Mouse (Mus musculus) brown adipose tissue, adult 24 weeks (tissue): ENCODE results near the gene Gm20388. TPM values are rescaled to one million over a fixed set of nuclear protein-coding genes. Genes with fewer than 3 reads are reported as not detected.

ENCODE experiments used
- H3K27ac ChIP-seq: fragments of 200-500 bp; replicated peaks from 2 replicates; pipeline ENCODE4 v1.5.1; 2012; ENCODE audit warnings: low read depth, mild to moderate bottlenecking, low read length
- H3K4me1 ChIP-seq: fragments of 200-500 bp; 2 replicates; pipeline ENCODE4 v1.6.1; 2012; ENCODE audit warnings: low read length, mixed read lengths; ENCODE audit not compliant: control insufficient read depth, insufficient read depth, insufficient read length
- H3K4me3 ChIP-seq: fragments of 200-500 bp; 2 replicates; pipeline ENCODE4 v1.5.1; 2012; ENCODE audit warnings: low read depth, mild to moderate bottlenecking, low read length, moderate library complexity; ENCODE audit not compliant: insufficient read depth
- polyA plus RNA-seq: library from polyadenylated mRNA; stranded (reverse); fragments of >200 nt; gene quantifications from 2 replicates; pipeline ENCODE4 v1.2.4, GENCODE M21; 2012; ENCODE audit not compliant: missing spikeins, insufficient read depth, insufficient read length

Gm20388 gene
- polyA plus RNA-seq, 1 experiment: 44.7 TPM

DNA sequence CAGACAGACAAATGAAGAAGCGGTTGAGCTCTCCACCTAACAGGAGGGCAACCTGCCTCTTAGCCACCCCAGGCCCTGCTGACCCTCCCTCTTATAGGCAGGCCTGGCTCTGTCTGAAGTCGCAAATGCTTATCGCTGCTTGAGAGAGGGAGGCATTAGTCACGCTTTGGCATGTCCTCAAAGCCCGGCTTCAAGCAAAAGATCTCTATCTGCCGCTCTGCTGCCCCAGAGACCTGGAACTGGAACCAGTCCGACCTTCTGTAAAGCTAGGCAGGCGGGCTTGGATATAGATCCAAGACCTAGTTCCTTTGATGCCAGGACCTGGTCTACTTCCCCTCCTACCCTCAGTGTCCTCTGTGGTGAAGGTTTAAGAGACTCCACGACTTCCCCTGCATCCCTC, 161.6 kb downstream of the Gm20388 start:
- H3K4me1 ChIP-seq: no peaks in the 10 kb centered on the region
- no peak overlapping the region for H3K27ac ChIP-seq
- H3K4me3 ChIP-seq: no peak overlapping the region

DNA sequence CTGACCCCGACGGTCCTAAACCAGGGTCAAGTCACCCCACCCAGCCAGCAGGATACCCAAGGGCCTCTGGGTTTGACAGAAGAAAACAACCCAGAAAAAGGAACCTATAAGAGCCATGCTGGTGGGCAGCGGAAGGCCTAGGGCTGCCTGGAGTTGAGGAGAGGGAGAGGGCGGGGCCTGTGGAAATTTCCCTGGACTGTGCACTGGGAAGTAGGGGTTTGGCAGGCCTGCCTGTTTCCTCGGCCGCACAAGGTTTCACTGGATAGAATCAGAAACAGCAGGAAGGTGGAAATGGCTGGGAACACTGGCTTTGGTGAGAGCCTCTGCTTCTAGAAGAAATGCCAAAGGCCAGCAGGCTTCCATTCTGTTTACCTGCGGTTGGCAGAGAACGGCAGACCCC, 162.2 kb downstream of the Gm20388 start:
- no peak overlapping the region for H3K4me3 ChIP-seq
- no peak overlapping the region for H3K27ac ChIP-seq

DNA sequence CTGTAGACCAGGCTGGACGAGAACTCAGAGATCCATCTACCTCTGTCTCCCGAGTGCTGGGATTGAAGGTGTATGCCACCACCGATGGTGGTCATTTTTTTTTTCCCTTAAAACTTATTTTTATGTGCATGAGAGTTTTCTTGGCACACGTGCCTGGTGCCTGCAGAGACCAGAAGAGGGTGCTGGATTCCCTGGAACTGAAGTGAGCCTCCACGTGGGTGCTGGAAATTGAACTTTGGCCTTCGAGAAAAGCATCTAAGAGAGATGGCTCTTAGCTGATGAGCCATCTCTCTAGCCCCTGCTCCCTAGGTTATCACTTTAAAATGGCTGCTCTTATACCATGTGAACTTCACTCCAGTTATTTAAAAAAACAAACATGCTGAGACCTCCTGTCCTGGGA, 163.9 kb downstream of the Gm20388 start:
- Histone ChIP-seq H3K4me1 (no peaks in the 10 kb centered on the region), H3K4me3 (no peak overlapping the region), H3K27ac (no peak overlapping the region)

More for the DNA sequence above, 162.2 kb downstream of the Gm20388 start:
- no peaks in the 10 kb centered on the region for H3K4me1 ChIP-seq

DNA sequence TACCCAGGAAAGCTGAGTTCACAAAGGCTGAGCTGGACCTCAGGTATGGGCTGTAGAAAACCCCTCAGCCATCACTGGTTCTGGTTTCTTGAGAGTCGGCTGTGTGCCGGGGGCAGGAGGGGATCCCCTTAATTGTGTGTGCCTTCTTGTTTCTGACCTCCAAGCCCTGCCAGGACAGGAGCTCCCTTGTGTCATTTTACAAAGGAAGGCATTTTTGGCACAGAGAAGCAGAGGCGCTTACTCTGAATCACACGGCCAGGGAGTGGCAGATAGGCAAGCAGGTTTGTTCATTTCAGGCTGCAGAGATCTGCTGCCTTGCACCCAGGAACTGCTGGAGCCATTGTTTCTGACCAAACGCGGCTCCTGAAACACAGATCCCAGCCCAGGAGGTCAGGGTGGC, 164.7 kb downstream of the Gm20388 start:
- no peaks in the 10 kb centered on the region for H3K4me1 ChIP-seq
- H3K4me3 ChIP-seq: no peak overlapping the region
- H3K27ac ChIP-seq: no peak overlapping the region

DNA sequence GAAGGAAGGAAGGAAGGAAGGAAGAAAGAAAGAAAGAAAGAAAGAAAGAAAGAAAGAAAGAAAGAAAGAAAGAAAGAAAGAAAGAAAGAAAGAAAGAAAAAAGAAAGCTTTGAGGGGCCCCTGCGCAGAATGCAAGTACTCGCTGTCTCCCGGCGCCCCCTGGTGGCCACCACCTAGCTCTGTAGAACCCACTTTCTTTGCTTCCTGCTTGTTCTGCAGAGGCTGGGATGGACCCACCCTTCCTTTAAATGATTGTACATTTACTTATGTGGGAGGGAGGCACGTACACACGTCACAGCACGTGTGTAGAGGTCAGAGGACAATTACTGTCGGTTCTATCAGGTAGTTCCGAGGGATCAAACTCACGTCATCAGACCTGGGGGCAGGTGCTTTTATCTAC, 167.4 kb downstream of the Gm20388 start:
- Histone ChIP-seq H3K4me3 (no peak overlapping the region), H3K4me1 (no peaks in the 10 kb centered on the region), H3K27ac (no peak overlapping the region)

DNA sequence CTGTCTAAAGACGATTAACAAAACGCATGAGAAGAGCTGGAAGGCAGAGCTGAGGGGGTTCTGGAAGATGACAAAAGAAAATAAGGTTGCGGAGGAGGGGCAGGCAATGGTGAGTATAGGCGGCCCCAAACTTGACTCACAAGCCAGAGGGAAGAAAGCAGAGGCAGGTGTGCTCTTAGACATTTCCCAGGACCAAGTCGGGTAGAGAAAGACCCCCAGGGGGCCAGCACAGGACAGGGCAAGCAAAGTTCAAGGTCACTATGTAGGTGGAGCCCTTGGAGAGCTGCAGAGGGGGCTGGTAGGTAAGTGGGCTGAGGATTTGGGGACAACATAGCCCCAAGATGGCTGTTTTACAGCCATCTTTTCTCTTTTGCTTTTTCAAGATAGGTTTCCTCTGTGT, 168.7 kb downstream of the Gm20388 start:
- H3K4me3 ChIP-seq: no peak overlapping the region
- no peaks in the 10 kb centered on the region for H3K4me1 ChIP-seq
- no peak overlapping the region for H3K27ac ChIP-seq

DNA sequence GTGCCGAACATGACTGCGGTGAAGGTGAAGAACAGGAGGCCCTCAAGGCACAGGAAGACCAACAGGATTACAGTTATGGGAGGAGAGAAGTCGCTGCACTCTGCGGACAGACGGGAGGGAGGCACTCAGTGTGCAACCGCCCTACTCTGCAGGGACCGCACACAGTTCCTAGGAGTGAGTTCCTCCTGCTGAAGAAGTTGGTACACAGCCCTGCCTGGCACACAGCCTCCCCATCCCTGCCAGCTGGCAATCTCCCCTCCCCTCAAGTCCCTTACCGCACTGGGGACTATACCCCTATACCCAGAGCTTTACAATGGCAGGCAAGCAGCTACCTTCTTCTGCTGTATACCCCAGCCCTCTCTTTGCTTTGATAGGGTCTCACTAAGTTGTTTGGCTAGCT, 172.6 kb downstream of the Gm20388 start:
- H3K4me1 ChIP-seq: no peaks in the 10 kb centered on the region
- H3K4me3 ChIP-seq: no peak overlapping the region
- H3K27ac ChIP-seq: no peak overlapping the region

DNA sequence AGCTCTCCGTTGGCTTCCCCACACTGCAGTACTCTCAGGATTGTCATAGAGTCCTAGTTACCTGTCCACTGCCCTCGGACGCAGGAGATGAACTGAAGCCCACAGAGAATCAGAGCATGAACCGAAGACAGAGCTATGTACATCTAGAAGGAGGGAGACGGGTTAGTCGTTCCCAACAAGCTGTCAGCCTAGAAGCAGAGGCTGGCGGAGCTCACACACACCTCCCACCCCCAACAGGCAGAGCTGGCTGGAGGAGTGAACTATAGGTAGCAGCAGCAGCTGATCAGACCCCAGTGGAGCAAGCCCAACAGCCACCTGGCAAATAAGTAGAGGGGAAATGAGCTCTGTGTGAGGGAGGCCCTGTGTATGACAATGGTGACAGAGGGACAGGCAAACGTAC, 174.1 kb downstream of the Gm20388 start:
- no peak overlapping the region for H3K4me3 ChIP-seq
- no peak overlapping the region for H3K27ac ChIP-seq
- no peaks in the 10 kb centered on the region for H3K4me1 ChIP-seq

DNA sequence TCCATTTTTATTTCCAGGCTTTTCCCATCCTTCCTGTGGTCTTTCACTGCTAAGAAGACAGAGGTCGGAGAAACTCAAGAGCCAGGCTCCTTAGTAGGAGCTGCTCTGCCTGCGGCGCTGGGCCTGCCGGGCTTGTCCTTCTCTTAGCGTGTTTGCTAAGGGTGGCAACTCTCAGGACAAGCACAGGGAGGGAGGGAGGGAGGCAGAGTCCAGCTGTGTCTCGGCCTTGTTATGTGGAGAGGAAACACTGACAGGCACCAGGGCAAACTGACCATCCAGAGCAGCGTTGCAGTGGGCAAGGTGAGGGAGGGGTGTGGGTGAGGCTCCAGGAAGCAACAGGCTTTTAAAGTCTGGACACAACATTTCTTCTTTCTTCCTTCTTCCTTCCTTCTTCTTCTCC, 178.9 kb downstream of the Gm20388 start:
- Histone ChIP-seq H3K4me1 (peaks cover 3% of the 10 kb centered on the region), H3K4me3 (no peak overlapping the region), H3K27ac (no peak overlapping the region)

DNA sequence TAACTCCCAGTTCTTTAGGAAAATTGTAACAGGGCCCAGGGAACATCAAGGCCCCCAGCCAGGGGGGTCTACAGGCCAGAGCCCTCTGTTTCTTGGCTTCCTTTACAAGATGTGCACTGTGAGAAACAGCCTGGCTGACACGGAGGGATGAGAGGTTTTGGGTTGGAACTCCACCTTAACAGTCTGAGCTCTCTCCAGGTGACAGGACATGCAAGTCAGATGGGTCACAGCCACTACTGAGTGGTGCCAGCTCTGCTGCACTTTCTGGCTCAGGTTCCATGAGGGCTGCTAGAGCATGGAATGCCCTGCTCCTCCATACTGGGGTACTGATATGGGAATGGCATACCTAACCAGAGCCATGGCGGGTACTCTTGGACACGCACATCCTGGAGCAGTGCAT, 180.4 kb downstream of the Gm20388 start:
- Histone ChIP-seq H3K4me3 (no peak overlapping the region), H3K27ac (no peak overlapping the region)

DNA sequence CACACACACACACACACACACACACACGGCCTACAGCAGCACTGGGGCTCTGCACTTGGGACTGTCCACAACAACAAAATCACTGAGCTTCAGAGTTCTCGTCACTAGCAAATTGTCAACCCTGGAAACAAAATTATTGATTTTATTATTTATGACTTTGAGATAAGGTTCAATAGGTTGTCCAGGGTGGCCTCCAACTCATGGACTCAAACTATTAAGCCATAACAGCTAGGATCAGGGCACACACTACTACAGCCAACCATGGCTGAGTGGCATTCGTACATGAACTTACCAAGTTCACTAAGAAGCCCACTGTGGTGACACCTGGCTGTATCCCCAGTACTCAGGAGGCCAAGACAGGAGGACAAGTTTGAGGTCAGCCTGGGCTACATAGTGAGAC, 182.5 kb downstream of the Gm20388 start:
- Histone ChIP-seq H3K4me1 (peaks cover 22% of the 10 kb centered on the region), H3K27ac (no peak overlapping the region), H3K4me3 (no peak overlapping the region)

More for the DNA sequence above, 180.4 kb downstream of the Gm20388 start:
- peaks cover 17% of the 10 kb centered on the region for H3K4me1 ChIP-seq

DNA sequence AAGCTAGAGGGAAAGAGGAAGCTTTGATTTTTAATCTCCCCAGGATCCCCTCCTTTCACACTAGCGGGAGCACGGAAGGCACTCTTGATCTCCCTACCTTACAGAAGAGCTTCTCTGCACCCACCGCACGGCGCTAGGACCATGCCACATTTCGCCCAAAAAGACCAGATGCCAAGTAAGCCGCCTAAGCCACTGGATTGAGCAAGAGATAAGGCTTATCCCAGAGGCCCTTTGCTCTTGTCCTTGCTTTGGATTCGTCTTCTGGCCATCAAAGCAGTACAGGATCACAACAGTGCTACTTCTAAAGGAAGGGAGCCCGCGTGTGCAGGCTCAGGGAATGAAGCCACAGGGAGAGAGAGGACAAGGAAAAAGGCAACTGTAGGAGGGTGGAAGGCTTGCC, 184.2 kb downstream of the Gm20388 start:
- Histone ChIP-seq H3K4me3 (no peak overlapping the region), H3K27ac (no peak overlapping the region), H3K4me1 (peaks cover 27% of the 10 kb centered on the region)

DNA sequence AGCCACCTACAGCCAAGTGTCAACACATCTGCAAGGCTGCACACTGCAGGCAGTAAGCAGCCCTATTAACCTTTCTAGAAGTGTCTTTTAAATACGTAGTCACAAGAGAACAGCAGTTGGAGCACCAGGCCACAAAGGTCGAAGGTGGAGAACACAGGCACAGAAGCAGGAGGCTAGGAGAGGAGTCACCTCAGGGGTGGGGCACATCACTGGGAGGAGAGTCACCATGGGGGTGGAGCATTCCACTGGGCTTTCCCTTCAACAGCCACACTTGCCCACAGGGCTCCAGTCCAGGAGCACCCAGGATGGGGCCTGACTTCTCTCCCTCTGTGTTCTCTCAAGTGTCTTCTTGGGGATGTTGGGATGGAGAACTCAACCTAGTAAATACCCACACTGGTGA, 185.8 kb downstream of the Gm20388 start:
- Histone ChIP-seq H3K4me1 (peaks cover 27% of the 10 kb centered on the region), H3K27ac (no peak overlapping the region), H3K4me3 (no peak overlapping the region)

DNA sequence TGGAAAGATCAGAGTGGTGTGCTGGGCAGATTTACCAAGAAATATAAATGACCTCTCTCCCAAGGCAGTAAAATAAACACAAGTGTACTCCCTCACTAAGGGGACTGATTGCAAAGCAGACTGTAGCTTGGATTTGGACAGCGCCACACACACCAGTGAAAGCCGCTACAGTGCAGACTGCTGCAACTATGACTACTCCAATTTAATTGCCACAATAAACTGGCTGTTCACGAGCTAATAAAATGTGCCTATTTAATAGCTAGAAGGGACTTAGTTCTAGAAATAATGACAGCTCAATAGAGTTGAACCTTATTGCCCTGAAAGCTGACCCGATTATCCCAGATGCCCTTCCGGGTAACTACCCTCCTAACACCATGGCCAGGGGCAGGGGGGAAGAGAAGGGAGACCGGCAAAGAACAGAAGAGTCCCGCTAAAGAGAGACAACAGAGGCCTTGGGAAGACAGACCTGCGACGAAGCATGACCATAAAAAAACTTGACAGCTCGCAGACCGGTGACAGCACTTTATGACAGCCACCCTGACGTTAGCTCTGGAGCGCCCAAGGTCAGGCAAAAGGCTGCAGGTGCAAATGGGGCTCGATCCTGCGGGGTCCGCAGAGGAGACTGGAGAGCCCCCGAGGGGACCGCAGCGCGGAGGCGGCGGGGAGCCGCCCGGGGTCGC, 189.9 kb downstream of the Gm20388 start:
- peak overlapping the region; percentile 96 for H3K27ac ChIP-seq
- H3K4me3 ChIP-seq: peak overlapping the region; percentile 99
- H3K4me1 ChIP-seq: peaks cover 32% of the 10 kb centered on the region

DNA sequence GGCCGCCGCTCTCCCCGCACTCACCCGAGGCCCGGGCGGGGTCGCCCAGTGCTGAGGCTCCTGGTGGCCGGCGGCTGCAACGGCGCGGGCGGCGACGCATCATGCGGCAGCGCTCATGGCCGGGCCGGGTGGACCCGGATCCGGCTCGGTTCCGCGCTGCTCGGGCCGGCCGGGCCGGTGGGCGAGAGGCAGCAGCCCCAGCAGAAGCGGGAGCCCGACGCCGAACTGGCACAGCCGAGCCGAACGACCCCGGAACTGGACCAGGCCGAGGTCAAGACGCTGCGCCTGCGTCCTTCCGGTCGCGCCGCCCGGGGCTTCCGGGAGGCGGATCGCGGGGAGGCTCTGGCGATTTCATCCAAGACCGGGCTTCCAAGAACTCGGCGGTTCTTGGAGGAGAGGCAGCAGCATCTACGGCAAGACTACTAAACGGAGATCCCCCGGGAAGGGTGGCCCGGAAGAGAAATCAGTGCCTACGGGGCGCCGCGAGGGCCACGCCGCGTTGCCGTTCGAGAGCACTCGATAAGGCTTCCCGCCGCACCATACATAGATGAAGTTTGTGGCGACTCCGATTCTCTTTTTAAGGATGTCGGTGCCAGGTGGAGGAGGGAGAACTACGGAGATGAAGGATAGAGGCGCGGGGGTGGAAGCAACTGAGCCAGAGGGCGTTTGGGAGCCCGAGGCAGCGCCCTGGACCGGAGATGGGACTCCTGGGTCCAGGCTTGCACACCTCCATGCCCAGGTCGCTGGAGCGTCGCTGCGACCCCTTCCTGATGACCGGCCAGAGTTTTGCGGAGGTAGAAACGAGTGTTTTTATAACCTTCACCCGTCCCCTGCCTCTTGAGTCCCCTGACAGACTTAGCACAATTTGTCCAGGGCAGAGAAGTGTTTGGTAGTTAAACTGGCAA, 190.7 kb downstream of the Gm20388 start, which contains the start of gene Zdhhc7:
TSS of gene Zdhhc7 (minus strand) at position 415 of the 905 bp plus-strand sequence.
- H3K4me1 ChIP-seq: peaks cover 26% of the 10 kb centered on the region
- peak within 1 kb of the TSS; percentile 99 for H3K4me3 ChIP-seq
- H3K27ac ChIP-seq: peak within 1 kb of the TSS; percentile 96

DNA sequence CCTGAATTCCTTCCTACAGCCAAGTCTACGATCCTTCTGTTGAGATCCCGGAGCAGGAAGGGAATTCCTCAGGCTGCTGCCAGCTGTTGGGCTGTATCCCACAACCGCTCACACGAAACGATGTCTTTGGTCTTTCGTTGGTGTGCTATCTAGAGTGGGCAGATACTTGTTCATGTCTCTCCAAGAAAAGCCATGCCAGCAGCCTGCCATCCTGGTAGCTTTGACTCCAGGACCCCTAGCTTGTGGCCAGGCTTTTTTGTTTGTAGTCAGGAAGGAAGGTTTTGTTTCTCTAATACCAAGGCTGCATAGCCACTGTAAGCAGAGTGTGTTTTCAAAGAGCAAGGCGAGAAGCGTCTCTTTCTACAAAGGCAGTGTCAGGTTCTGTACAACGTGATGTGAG, 193.3 kb downstream of the Gm20388 start:
- H3K4me3 ChIP-seq: no peak overlapping the region
- H3K4me1 ChIP-seq: peaks cover 24% of the 10 kb centered on the region
- peak overlapping the region; percentile 90 for H3K27ac ChIP-seq
